Mouse (Mus musculus): Measurements from ENCODE around the gene Slc43a2.

Gene Slc43a2

DNA sequence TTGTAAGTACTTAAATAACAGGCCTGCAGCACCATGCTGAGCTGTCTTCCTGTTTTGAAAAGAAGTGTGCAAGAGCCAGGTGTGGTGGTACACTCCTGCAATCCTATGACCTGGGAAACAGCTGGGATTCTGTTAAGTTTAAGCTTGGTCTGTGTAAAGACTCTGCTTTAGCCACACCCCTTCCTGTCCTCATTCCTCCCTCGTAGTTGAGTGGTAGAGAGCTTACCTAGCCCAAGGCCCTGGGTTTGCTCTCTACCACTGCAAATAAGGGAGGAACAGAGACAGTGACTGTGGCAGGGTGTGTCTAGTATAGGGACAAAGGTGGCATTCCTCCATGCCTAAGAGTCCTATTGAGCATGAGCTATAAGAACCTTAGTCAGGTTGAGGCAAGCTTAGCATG is 73.8 kb downstream of the Slc43a2 start:
- DNase-seq (ENCODE audit: low read depth, low spot score), result no peak

- no peak for DNase-seq (ENCODE audit: low read depth, low spot score)
These were observed 77.3 kb downstream of the Slc43a2 start for GRCm38 (mm10) chr11:75608776-75609175.

DNA sequence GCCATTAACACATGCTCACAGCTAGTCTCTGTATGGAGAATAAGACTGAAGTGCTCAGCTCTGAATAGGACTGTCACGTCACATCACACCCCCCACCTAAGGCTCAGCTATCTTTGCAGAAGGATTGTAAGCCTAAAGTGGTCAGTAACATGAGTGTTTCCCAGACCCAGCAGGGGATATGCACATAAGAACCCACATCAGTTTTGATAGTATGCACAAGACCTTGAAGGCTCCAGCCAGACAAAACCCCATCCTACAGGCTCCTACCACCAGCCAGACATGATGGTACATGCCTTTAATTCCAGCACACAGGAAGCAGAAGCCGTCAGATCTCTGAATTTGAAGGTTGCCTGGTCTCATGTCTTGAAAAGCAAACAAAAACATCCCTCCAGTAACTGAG is 78.5 kb downstream of the Slc43a2 start:
- no peak for DNase-seq (ENCODE audit: low read depth, low spot score)

DNA sequence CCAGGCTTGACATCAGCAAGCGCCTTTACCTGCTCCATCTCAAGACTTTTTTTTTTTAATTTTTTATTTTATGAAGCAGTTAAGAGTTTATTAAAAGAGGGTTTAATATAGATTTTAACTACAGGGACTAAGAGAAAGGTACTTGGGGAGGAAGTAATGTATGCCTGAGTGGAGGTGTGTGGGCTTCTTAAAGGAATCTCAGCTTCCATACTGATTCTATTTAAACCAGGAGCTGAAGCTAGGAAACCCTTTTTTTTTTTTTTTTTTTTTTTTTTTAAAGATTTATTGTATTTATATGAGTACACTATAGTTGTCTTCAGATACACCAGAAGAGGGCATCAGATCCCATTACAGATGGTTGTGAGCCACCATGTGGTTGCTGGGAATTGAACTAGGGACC is 83.3 kb downstream of the Slc43a2 start:
- DNase-seq (ENCODE audit: low read depth, low spot score), result no peak

DNA sequence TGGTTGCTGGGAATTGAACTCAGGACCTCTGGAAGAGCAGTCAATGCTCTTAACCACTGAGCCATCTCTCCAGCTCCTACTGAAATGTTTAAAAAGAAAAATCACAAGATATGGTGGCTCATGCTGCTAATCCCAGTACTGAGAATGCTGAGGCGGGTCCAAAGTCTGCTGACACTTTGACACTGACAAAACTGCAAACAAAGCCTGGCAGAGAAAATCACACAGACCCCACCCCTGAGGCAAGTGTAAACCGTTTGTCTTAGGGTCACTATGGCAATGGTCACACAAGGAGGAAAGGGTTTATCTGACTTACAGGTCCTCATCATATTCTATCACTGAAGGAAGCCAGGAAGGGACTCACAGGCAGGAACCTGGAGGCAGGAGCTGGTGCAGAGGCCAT is 84.1 kb downstream of the Slc43a2 start:
- no peak for DNase-seq (ENCODE audit: low read depth, low spot score)

GRCm38 (mm10) chr11:75619133-75619532 is 87.6 kb downstream of the Slc43a2 start:
- DNase-seq (ENCODE audit: low read depth, low spot score), result no peak

- no peak for DNase-seq (ENCODE audit: low read depth, low spot score)
These were observed 88.8 kb downstream of the Slc43a2 start for GRCm38 (mm10) chr11:75620136-75620780.

- DNase-seq (ENCODE audit: low read depth, low spot score), result peak; percentile 40
These were observed 89.9 kb downstream of the Slc43a2 start for GRCm38 (mm10) chr11:75621426-75621825.

GRCm38 (mm10) chr11:75622588-75623329 is 91.3 kb downstream of the Slc43a2 start:
- DNase-seq (ENCODE audit: low read depth, low spot score), result no peak

DNA sequence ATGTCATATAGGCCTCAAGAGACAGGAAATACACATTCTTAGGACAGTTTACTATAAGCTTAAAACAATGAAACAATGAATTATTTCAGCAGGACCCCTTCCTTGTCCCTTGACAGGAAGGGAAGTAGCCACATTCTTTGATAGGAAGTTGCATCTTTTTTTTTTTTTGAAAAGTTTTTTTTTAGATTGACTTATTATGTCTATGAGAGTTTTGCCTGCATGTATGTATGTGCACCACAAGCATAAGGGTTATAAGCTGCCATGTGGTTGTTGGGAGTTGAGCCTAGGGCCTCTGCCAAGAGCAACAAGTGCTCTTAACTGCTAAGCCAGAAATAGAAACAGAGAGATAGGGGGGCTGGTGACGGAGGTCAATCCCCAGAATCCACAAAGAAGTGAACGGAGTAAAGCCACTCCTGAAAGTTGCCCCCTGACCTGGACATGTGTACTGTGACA is 92.6 kb downstream of the Slc43a2 start:
- no peak for DNase-seq (ENCODE audit: low read depth, low spot score)

GRCm38 (mm10) chr11:75625820-75626219 is 94.3 kb downstream of the Slc43a2 start:
- DNase-seq (ENCODE audit: low read depth, low spot score), result no peak
